Mouse (Mus musculus) spleen, adult 12 weeks (tissue): ENCODE results near the gene Abca7.
A peak's percentile ranks its signal among the peaks of the same experiment; 100 is the strongest.

Experiments used
- DNase-seq: peaks from one replicate; pipeline ENCODE4 v3.0.0; 2022; ENCODE audit warnings: low spot score

Abca7 gene

GRCm38 (mm10) chr10:79994397-79995115 lies 1.7 kb upstream of the Abca7 start:
- peak; percentile 51 for DNase-seq

GRCm38 (mm10) chr10:79995636-79996035 lies 658 bp upstream of the Abca7 start:
- DNase-seq = no peak

GRCm38 (mm10) chr10:79997034-79997760 lies 903 bp downstream of the Abca7 start:
- peak; percentile 71 for DNase-seq

- DNase-seq = peak; percentile 36
Observed at GRCm38 (mm10) chr10:79997819-79998218, 1.5 kb downstream of the Abca7 start.

GRCm38 (mm10) chr10:80001945-80002344 lies 5.7 kb downstream of the Abca7 start:
- DNase-seq = no peak

GRCm38 (mm10) chr10:80002829-80003228 lies 6.5 kb downstream of the Abca7 start:
- no peak for DNase-seq

- no peak for DNase-seq
Observed at GRCm38 (mm10) chr10:80003374-80004232, 7.3 kb downstream of the Abca7 start.

- no peak for DNase-seq
Observed at GRCm38 (mm10) chr10:80004233-80004705, 8.0 kb downstream of the Abca7 start.

GRCm38 (mm10) chr10:80011740-80012139 lies 15.4 kb downstream of the Abca7 start:
- no peak for DNase-seq

GRCm38 (mm10) chr10:80013609-80014008 lies 17.3 kb downstream of the Abca7 start:
- DNase-seq = no peak

GRCm38 (mm10) chr10:80014484-80015290 lies 18.4 kb downstream of the Abca7 start:
- no peak for DNase-seq

- DNase-seq = no peak
Observed at GRCm38 (mm10) chr10:80015583-80015982, 19.3 kb downstream of the Abca7 start.

GRCm38 (mm10) chr10:80016511-80016910 lies 20.2 kb downstream of the Abca7 start, which contains the start of gene Arhgap45:
TSS of gene Arhgap45 (plus strand) at chr10:80016653.
- DNase-seq = peak; percentile 70

GRCm38 (mm10) chr10:80016931-80017330 lies 20.6 kb downstream of the Abca7 start:
- no peak for DNase-seq

GRCm38 (mm10) chr10:80017361-80017760 lies 21.1 kb downstream of the Abca7 start:
- peak; percentile 71 for DNase-seq

GRCm38 (mm10) chr10:80017771-80018170 lies 21.5 kb downstream of the Abca7 start:
- DNase-seq = no peak

GRCm38 (mm10) chr10:80018739-80019297 lies 22.5 kb downstream of the Abca7 start:
- DNase-seq = peak; percentile 34

- DNase-seq = no peak
Observed at GRCm38 (mm10) chr10:80019471-80020131, 23.3 kb downstream of the Abca7 start.

- no peak for DNase-seq
Observed at GRCm38 (mm10) chr10:80020191-80020590, 23.9 kb downstream of the Abca7 start.

GRCm38 (mm10) chr10:80020603-80021319 lies 24.5 kb downstream of the Abca7 start:
- DNase-seq = no peak
